Comparison of ENCODE assay signal across 9 mouse cellular contexts in genomic region chr17:72997301-72997921, GRCm38 (mm10).
A peak's percentile ranks its signal among the peaks of the same experiment; 100 is the strongest.
DNase-seq lines count a peak whose midpoint lies in the region; ATAC-seq and TF ChIP-seq lines count a peak whose summit lies in the region.
"Had no signal": no experiment of that assay in that cellular context is flagged by ENCODE, and none has a peak within 500 bp of the region (broad histone marks: within the 10 kb centered on the region; RNA-seq: fewer than 3 reads in every experiment).

No protein-coding gene starts in this region.

- intact Hi-C loops in heart, postnatal 25 days (cut with DNase I) = no loop called here
- intact Hi-C loops in gastrocnemius, postnatal 36 days (cut with DNase I) = no loop called here

- H3K4me2 ChIP-seq in heart, embryonic 14.5 days (ENCODE audit: low read length) = no peak overlapping the region
- no peak overlapping the region for H3K4me2 ChIP-seq in midbrain, embryonic 12.5 days (replicated peaks)

- no peak overlapping the region for H3K4me3 ChIP-seq in heart, embryonic 14.5 days (ENCODE audit: control insufficient read depth in 1 of 2, insufficient read depth in 1 of 2, low read depth in 1 of 2, low read length in 2 of 2)
- no peak overlapping the region for H3K4me3 ChIP-seq in midbrain, embryonic 12.5 days

- no peaks in the 10 kb centered on the region for H3K27me3 ChIP-seq in heart, embryonic 14.5 days (ENCODE audit: control insufficient read depth, insufficient read depth, low read length)
- no peaks in the 10 kb centered on the region for H3K27me3 ChIP-seq in midbrain, embryonic 12.5 days
- H3K27me3 ChIP-seq: CH12.LX had no signal

- WGBS in heart, embryonic 14.5 days = 12% methylated on average over 5 of the region's 5 CpGs
- WGBS in midbrain, embryonic 12.5 days = 18% methylated on average over 5 of the region's 5 CpGs

- peak overlapping the region; percentile 96 to 98 for H3K27ac ChIP-seq in heart, embryonic 14.5 days (replicated peaks in 1 of 2; ENCODE audit: control insufficient read depth in 1 of 2, insufficient read depth in 1 of 2, low read depth in 2 of 2, low read length in 2 of 2)
- H3K27ac ChIP-seq in midbrain, embryonic 12.5 days (replicated peaks) = no peak overlapping the region

- peak overlapping the region; percentile 51 for H3K9ac ChIP-seq in heart, embryonic 14.5 days (ENCODE audit: low read length)
- H3K9ac ChIP-seq in midbrain, embryonic 12.5 days (replicated peaks) = no peak overlapping the region

- H3K4me1 ChIP-seq in heart, embryonic 14.5 days (ENCODE audit: control insufficient read depth in 2 of 2, insufficient read depth in 2 of 2, low read length in 2 of 2) = peaks cover 31 to 48% of the 10 kb centered on the region in 2 experiments
- peaks cover 8% of the 10 kb centered on the region; the same call in 1 of the 2 replicates for H3K4me1 ChIP-seq in midbrain, embryonic 12.5 days

- peak; percentile 72 for ATAC-seq in heart, embryonic 14.5 days (ENCODE audit: insufficient number of reproducible peaks, insufficient read depth, low FRiP score, low read depth)
- 0 out of 2 replicates have a peak, but pooled peaks have one; percentile 23 for ATAC-seq in midbrain, embryonic 12.5 days (ENCODE audit: low FRiP score, low read depth)

- no peak for TF ChIP-seq CTCF in brain, embryonic 14.5 days (IDR thresholded peaks at IDR 0.05; ENCODE audit: borderline replicate concordance, extremely low read depth, insufficient read depth, insufficient read length)

- H3K9me3 ChIP-seq in heart, embryonic 14.5 days (ENCODE audit: control insufficient read depth, low read length) = no peaks in the 10 kb centered on the region
- no peaks in the 10 kb centered on the region for H3K9me3 ChIP-seq in midbrain, embryonic 12.5 days

- DNase-seq in heart, adult 11 months = peak; percentile 92
- DNase-seq in heart, postnatal 25 days (ENCODE audit: low spot score) = no peak
- peak; percentile 38 for DNase-seq in brain, embryonic 14.5 days (ENCODE audit: low read depth)
- no peak for DNase-seq in ovary, postnatal 10 days (ENCODE audit: low spot score)
- DNase-seq in gastrocnemius, postnatal 36 days = no peak
- DNase-seq in right cerebral cortex, postnatal 25 days = no peak

- TF ChIP-seq POLR2A in brain, embryonic 14.5 days (IDR thresholded peaks at IDR 0.05; ENCODE audit: borderline replicate concordance, extremely low read depth, insufficient read depth, insufficient read length, poor library complexity, severe bottlenecking) = no peak

- no peaks in the 10 kb centered on the region for H3K36me3 ChIP-seq in heart, embryonic 14.5 days (ENCODE audit: control insufficient read depth, insufficient read depth, low read length)
- H3K36me3 ChIP-seq in midbrain, embryonic 12.5 days = no peaks in the 10 kb centered on the region

Comparison
In these comparisons a context has a peak if more than half of its experiments do, and no peak if none do; other contexts are left out.
1. DNase-seq: peak in heart, adult 11 months (single experiment) and brain, embryonic 14.5 days (single experiment); none in heart, postnatal 25 days (single experiment), ovary, postnatal 10 days (single experiment), gastrocnemius, postnatal 36 days (0 of 2) and right cerebral cortex, postnatal 25 days (single experiment).